Mouse (Mus musculus): Measurements from ENCODE around the gene 4933427I04Rik.
A peak's percentile ranks its signal among the peaks of the same experiment; 100 is the strongest.

Gene 4933427I04Rik

GRCm38 (mm10) chr4:123859379-123859778 lies at the start of gene 4933427I04Rik:
TSS of gene 4933427I04Rik (plus strand) at chr4:123859679.
- no peak for DNase-seq

DNA sequence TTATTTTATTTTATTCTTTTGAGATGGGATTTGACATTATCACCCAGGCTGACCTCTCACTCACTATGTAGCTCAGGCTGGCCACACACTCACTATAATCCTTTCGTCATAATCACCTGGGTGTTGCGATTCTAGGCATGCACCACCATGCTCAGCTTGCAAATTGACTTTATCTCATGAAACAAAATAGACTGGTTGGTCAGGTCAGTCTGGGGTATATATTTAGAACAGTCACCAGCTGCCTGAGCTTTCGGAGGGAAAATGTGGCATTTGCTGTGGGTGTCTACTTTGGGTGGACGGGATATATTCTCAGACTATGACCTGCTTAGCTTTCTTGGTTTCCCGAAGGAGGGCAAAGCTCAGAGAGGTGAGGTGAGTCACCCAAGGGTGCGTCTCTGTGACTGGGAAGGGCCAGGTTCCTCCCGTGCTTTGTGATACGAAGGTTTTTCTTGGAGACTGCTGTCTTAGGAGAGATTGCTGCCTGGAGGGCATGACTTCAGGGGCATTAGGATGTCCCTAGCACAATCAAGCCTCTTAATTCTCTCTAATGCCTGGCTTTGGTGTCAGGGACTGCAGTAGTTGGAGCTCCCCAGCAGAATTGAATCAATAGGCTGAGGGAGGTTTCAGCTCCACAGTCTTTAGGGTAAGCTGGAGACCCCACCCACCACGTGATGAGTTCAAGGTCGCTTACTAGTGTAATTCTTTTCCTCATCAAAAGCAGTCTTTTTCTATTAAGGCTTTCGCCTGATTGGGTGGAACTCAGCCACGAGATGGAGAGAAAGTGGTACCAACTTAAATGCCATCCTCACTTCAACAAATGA lies 48.8 kb upstream of the 4933427I04Rik start:
- no peak for DNase-seq

DNA sequence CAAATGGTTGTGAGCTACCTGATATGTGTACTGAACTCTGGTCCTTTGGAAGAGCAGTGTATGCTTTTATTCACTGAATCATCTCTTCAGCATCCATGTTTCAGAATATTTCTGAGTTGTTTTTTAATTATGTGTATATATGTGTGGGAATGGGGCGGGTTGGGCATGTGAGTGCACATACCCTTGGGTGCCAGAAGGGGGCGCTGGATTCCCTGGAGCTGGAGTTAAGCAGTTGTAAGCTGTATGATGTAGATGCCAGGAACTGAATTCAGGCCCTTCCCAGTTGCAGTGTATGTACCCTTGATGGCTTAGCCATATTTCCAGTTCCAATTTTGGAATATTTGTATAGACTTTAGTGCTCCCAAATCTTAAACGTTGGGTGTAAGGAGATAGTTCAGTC lies 47.0 kb upstream of the 4933427I04Rik start:
- DNase-seq, result no peak

- DNase-seq, result no peak
These were observed 45.4 kb upstream of the 4933427I04Rik start for GRCm38 (mm10) chr4:123814030-123814501.

- no peak for DNase-seq
These were observed 40.3 kb upstream of the 4933427I04Rik start for GRCm38 (mm10) chr4:123819093-123819610.

DNA sequence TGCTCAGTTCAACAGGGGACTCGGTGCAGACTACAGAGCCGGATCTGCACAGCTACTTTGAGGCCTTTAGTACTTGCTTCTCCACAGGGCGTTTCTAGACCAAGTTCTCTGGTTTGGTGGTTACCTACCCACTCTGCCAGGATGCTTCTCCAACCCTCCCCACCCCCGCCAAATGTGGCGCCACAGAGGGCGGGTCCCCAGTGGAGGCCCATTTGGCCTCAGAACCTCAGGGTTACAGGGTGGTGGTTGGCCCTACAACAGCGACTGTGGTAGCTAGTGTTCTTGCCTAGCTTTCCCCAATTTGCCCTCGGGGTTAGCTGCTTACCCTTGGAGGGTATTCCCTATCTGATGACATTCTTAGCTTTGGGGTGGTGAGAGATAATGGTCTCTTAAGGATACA lies 17.4 kb upstream of the 4933427I04Rik start:
- DNase-seq, result no peak

- DNase-seq, result no peak
These were observed 2.6 kb upstream of the 4933427I04Rik start for GRCm38 (mm10) chr4:123856888-123857287.

DNA sequence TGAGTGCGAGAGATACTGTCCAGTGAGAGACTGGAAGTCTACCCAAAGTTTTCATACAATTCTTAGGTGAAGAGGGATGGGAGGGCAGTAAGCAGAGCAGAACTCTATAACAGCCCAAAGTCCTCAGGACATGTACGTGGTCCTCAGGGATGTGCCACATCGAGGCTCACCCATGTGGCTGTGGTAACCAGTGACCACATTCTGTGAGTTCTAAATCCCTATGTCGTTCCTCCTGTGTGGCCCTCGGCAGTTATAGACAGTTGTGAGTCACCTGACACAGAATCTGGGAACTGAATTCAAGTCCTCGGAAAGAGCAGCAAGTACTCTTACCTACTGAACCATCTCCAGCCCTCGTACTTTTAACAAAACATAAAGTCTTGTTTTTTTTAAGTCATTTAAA lies 1.4 kb upstream of the 4933427I04Rik start:
- DNase-seq, result no peak

DNA sequence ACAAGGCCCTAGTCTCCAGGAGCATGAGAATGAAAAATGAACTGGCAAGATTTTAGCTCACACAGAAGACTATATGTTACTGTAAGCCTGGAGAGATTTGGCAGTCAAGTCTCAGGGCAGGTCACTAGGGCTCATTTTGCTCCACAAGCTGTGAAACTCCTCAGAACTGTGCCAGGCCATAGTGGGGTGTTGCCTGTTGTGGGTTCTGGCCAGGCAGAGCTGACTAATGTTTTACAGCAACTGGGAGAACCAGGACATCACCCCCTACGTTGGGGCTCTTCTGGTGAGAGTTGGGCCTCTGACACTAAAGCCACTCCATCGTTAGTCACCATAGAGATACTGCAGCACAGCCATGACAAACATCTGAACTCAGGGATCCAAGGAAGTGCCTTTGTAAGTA lies 324 bp downstream of the 4933427I04Rik start:
- DNase-seq, result no peak

DNA sequence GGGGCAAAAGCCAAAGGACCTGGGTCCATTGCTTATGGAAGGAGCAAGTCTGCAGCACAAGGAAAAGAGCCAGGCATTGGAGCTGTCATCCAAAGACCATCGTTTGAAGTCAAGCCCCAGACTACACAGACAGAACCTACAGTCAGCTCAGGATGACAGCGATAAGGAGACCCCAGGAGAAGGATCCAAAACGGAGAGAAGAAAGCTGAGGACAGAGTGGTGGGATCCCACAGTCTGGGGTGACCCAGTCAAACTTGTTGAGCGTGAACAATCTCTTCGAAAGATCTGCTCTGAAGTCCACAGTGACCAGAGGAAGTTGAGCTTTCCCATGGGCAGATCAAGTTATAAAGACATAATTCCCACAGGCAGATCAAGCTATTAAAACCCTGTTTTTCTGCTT lies 1.1 kb downstream of the 4933427I04Rik start:
- DNase-seq, result no peak

GRCm38 (mm10) chr4:123893726-123894125 lies 34.2 kb downstream of the 4933427I04Rik start:
- no peak for DNase-seq

- DNase-seq, result no peak
These were observed 34.8 kb downstream of the 4933427I04Rik start for GRCm38 (mm10) chr4:123894295-123894694.

DNA sequence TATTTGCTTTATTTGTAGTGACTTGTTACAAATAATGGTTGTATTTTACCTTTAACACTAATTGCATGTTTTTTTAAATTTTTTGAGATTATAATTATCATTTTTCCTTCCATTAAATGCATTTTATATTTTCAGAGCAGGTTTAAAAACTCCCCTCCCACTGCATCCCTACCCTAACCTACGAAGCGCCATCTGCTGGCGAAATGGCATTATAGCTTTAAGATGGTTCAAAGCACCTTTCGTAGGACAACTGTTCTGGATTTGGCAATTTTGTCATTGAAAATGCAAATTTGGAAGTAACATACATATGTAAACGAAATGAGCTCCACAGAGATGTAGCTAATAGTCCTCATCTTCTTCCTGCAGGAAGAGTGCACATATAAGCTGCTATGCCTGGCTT lies 39.2 kb downstream of the 4933427I04Rik start:
- DNase-seq, result peak; percentile 45

GRCm38 (mm10) chr4:123903432-123903831 lies 44.0 kb downstream of the 4933427I04Rik start:
- DNase-seq, result no peak

- DNase-seq, result peak; percentile 99
These were observed 45.0 kb downstream of the 4933427I04Rik start, which contains the start of gene Mycbp for GRCm38 (mm10) chr4:123904333-123905125. TSS of gene Mycbp (plus strand) at chr4:123904832.

DNA sequence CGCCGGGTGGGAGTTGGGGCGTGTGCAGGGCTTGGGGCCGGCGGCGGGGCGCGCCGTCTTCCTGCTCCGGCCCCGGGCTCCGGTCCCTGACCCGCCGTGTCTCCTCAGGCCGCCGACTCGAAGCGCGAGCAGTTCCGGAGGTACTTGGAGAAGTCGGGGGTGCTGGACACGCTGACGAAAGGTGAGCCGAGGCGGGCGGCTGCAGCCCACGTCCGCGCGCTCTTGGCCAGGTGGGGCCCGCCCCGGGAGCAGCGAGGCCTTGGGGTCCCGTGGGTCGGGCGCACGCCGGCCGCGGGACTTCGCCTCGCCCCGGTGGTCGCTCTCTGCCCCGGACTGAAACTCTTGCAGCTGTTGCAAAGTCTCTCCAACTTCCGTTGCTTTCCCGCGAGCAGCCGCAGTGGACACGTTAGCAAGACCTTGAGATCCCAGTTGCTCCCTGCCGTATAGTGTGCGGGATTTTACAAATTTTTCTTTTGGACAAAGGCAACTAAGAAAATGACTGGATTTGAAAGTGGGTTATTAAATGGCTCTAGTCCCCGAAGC lies 45.7 kb downstream of the 4933427I04Rik start:
- no peak for DNase-seq

DNA sequence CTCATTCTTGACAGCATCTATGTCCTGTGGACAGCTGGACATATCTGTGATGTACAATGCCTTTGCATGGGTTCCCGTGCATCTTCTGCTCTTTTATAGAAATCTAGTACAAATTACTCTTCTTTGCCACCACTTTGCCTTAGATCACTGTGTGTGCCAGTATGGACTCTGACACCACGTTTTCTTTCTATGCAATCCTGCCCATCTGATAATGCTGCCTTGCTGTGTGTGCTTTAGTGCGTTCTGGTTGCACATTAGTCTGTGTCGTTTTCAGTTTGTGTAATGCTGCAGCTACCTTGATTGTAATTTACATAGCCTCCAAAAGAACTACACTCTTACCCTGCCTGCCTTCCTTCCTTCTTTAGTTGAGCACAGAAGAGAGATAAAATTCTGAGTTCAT lies 52.0 kb downstream of the 4933427I04Rik start:
- no peak for DNase-seq

DNA sequence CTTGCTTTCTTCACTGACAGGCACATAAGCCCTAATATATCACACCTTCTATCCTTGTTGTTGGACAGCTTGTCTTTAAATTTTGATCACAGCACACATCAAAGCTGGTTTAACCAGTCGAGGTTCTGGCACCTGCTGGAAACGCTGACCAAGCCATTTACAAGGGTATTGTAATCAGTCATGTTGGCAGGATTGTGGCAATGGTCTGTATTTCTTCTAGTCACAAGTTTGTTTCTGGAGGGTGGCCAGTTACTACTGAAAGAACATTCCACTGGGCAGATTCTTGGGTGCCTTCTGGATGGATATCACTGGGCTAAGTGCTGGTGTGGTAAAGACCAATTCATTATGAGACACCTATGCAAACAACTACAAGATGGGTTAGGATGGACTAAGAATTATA lies 53.0 kb downstream of the 4933427I04Rik start:
- no peak for DNase-seq
